Mouse (Mus musculus): ENCODE data around the gene Anxa1. TPM values are rescaled to one million over a fixed set of nuclear protein-coding genes. Genes with fewer than 3 reads are reported as not detected.

The Anxa1 gene
- total and polyA plus RNA-seq, 2 experiments from 2014 or later = 17.4 to 52.2 TPM

- no peaks in the 10 kb centered on the region for H3K9me3 ChIP-seq (replicated peaks; ENCODE audit: control insufficient read depth, low read length)
- H3K4me1 ChIP-seq (ENCODE audit: control insufficient read depth, insufficient read depth) = no peaks in the 10 kb centered on the region
- TF ChIP-seq CTCF (IDR thresholded peaks at IDR 0.05; ENCODE audit: low read depth) (no peak), EP300 (IDR thresholded peaks at IDR 0.05; ENCODE audit: low read depth) (no peak)
- no peaks in the 10 kb centered on the region for H3K27me3 ChIP-seq (ENCODE audit: control insufficient read depth, insufficient read depth, low read length)
- H3K4me3 ChIP-seq (ENCODE audit: low read depth, low read length) = no peak overlapping the region
- peak overlapping the region; percentile 16; the same call in 1 of the 2 replicates for H3K27ac ChIP-seq (ENCODE audit: low read depth)
- no peaks in the 10 kb centered on the region for H3K36me3 ChIP-seq (replicated peaks; ENCODE audit: control insufficient read depth, insufficient read depth, low read length)
- no peak overlapping the region for H3K9ac ChIP-seq (replicated peaks; ENCODE audit: low read depth, low read length)
- DNase-seq (ENCODE audit: low spot score) (peak; percentile 22), ATAC-seq (ENCODE audit: insufficient read depth, low read depth) (peak; percentile 36; the same call in 1 of the 2 replicates)
- WGBS = 41% methylated on average over 6 of the region's 6 CpGs
- no peak overlapping the region for H3K4me2 ChIP-seq (ENCODE audit: low read depth, low read length)
These were observed 3.0 kb upstream of the Anxa1 start for GRCm38 (mm10) chr19:20393556-20394274.

DNA sequence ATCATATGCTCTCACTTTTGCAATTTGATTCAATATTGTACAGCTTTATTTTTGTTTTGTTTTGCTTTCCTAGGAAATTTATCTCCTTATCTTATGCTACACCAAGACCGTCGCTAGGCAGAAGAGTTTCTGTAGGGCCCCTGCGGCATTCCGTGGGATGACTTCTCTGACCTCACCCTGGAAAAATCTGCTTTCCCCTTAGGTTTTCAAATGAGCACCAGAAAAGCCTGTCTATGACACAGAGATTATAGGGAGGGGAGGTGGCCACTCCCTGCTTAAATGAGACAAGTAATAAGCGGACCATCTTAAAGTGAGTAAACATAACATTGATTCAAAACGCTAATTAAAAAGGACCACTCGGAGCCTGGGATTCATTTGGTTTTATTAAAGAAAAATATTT, 1.0 kb downstream of the Anxa1 start:
- no peaks in the 10 kb centered on the region for H3K9me3 ChIP-seq (replicated peaks; ENCODE audit: control insufficient read depth, low read length)
- peak overlapping the region; percentile 50 for H3K4me2 ChIP-seq (ENCODE audit: low read depth, low read length)
- peak overlapping the region; percentile 35 for H3K4me3 ChIP-seq (ENCODE audit: low read depth, low read length)
- DNase-seq (ENCODE audit: low spot score) = no peak
- peak overlapping the region; percentile 53 for H3K27ac ChIP-seq (ENCODE audit: low read depth)
- H3K27me3 ChIP-seq (ENCODE audit: control insufficient read depth, insufficient read depth, low read length) = no peaks in the 10 kb centered on the region
- H3K36me3 ChIP-seq (replicated peaks; ENCODE audit: control insufficient read depth, insufficient read depth, low read length) = no peaks in the 10 kb centered on the region
- no peak for TF ChIP-seq EP300 (IDR thresholded peaks at IDR 0.05; ENCODE audit: low read depth)
- TF ChIP-seq CTCF (IDR thresholded peaks at IDR 0.05; ENCODE audit: low read depth) = no peak
- H3K9ac ChIP-seq (replicated peaks; ENCODE audit: low read depth, low read length) = no peak overlapping the region
- ATAC-seq (ENCODE audit: insufficient read depth, low read depth) = no peak
- H3K4me1 ChIP-seq (ENCODE audit: control insufficient read depth, insufficient read depth) = no peaks in the 10 kb centered on the region
- WGBS = 38% methylated on average over 7 of the region's 7 CpGs

DNA sequence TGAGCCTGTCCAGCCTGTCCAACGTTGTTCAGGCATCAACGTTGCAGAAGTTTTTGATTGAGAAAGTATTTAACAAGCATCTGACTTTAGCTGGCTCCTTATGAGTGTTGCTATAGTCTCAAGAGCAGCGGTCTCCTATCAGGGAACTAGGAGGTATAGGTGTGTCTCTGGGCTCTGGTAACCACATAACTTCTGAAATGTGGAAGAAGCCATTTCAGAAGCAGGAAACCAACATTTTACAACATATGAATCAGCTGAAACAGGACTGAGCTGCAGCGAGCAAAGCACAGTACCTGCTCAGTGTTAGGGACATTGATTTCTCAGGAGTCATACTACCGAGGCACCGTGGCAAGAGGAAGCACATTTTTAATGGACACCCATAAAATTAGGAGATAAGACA, 1.5 kb downstream of the Anxa1 start:
- DNase-seq (ENCODE audit: low spot score) (no peak), ATAC-seq (ENCODE audit: insufficient read depth, low read depth) (no peak)
- Histone ChIP-seq H3K4me3 (ENCODE audit: low read depth, low read length) (peak overlapping the region; percentile 35), H3K9ac (replicated peaks; ENCODE audit: low read depth, low read length) (no peak overlapping the region), H3K27me3 (ENCODE audit: control insufficient read depth, insufficient read depth, low read length) (no peaks in the 10 kb centered on the region), H3K4me1 (ENCODE audit: control insufficient read depth, insufficient read depth) (no peaks in the 10 kb centered on the region), H3K27ac (ENCODE audit: low read depth) (no peak overlapping the region), H3K4me2 (ENCODE audit: low read depth, low read length) (peak overlapping the region; percentile 50), H3K36me3 (replicated peaks; ENCODE audit: control insufficient read depth, insufficient read depth, low read length) (no peaks in the 10 kb centered on the region), H3K9me3 (replicated peaks; ENCODE audit: control insufficient read depth, low read length) (no peaks in the 10 kb centered on the region)
- TF ChIP-seq EP300 (IDR thresholded peaks at IDR 0.05; ENCODE audit: low read depth) (no peak), CTCF (IDR thresholded peaks at IDR 0.05; ENCODE audit: low read depth) (no peak)
- 56% methylated on average over 6 of the region's 6 CpGs for WGBS

GRCm38 (mm10) chr19:20388276-20388675, 2.5 kb downstream of the Anxa1 start:
- no peak for TF ChIP-seq CTCF (IDR thresholded peaks at IDR 0.05; ENCODE audit: low read depth)
- no peak for TF ChIP-seq EP300 (IDR thresholded peaks at IDR 0.05; ENCODE audit: low read depth)
- H3K36me3 ChIP-seq (replicated peaks; ENCODE audit: control insufficient read depth, insufficient read depth, low read length) = 0 out of 2 replicates have a peak, but pooled peaks cover 3% of the 10 kb centered on the region
- no peak for DNase-seq (ENCODE audit: low spot score)
- 72% methylated on average over 6 of the region's 6 CpGs for WGBS
- H3K4me3 ChIP-seq (ENCODE audit: low read depth, low read length) = no peak overlapping the region
- H3K27ac ChIP-seq (ENCODE audit: low read depth) = no peak overlapping the region
- ATAC-seq (ENCODE audit: insufficient read depth, low read depth) = no peak
- no peak overlapping the region for H3K4me2 ChIP-seq (ENCODE audit: low read depth, low read length)
- no peak overlapping the region for H3K9ac ChIP-seq (replicated peaks; ENCODE audit: low read depth, low read length)
- H3K9me3 ChIP-seq (replicated peaks; ENCODE audit: control insufficient read depth, low read length) = no peaks in the 10 kb centered on the region
- no peaks in the 10 kb centered on the region for H3K4me1 ChIP-seq (ENCODE audit: control insufficient read depth, insufficient read depth)
- H3K27me3 ChIP-seq (ENCODE audit: control insufficient read depth, insufficient read depth, low read length) = no peaks in the 10 kb centered on the region

- 0 out of 2 replicates have a peak, but pooled peaks cover 5% of the 10 kb centered on the region for H3K36me3 ChIP-seq (replicated peaks; ENCODE audit: control insufficient read depth, insufficient read depth, low read length)
- H3K9ac ChIP-seq (replicated peaks; ENCODE audit: low read depth, low read length) = no peak overlapping the region
- DNase-seq (ENCODE audit: low spot score) (no peak), ATAC-seq (ENCODE audit: insufficient read depth, low read depth) (no peak)
- H3K4me1 ChIP-seq (ENCODE audit: control insufficient read depth, insufficient read depth) = no peaks in the 10 kb centered on the region
- TF ChIP-seq CTCF (IDR thresholded peaks at IDR 0.05; ENCODE audit: low read depth) (no peak), EP300 (IDR thresholded peaks at IDR 0.05; ENCODE audit: low read depth) (no peak)
- H3K27me3 ChIP-seq (ENCODE audit: control insufficient read depth, insufficient read depth, low read length) = no peaks in the 10 kb centered on the region
- H3K4me3 ChIP-seq (ENCODE audit: low read depth, low read length) = no peak overlapping the region
- 62% methylated on average over 2 of the region's 2 CpGs for WGBS
- H3K9me3 ChIP-seq (replicated peaks; ENCODE audit: control insufficient read depth, low read length) = no peaks in the 10 kb centered on the region
- no peak overlapping the region for H3K4me2 ChIP-seq (ENCODE audit: low read depth, low read length)
- no peak overlapping the region for H3K27ac ChIP-seq (ENCODE audit: low read depth)
These were observed 4.4 kb downstream of the Anxa1 start for GRCm38 (mm10) chr19:20386296-20386695.

GRCm38 (mm10) chr19:20385645-20386044, 5.1 kb downstream of the Anxa1 start:
- Histone ChIP-seq H3K36me3 (replicated peaks; ENCODE audit: control insufficient read depth, insufficient read depth, low read length) (0 out of 2 replicates have a peak, but pooled peaks cover 9% of the 10 kb centered on the region), H3K4me2 (ENCODE audit: low read depth, low read length) (no peak overlapping the region), H3K9ac (replicated peaks; ENCODE audit: low read depth, low read length) (no peak overlapping the region), H3K9me3 (replicated peaks; ENCODE audit: control insufficient read depth, low read length) (no peaks in the 10 kb centered on the region), H3K27me3 (ENCODE audit: control insufficient read depth, insufficient read depth, low read length) (no peaks in the 10 kb centered on the region), H3K4me1 (ENCODE audit: control insufficient read depth, insufficient read depth) (no peaks in the 10 kb centered on the region), H3K27ac (ENCODE audit: low read depth) (no peak overlapping the region), H3K4me3 (ENCODE audit: low read depth, low read length) (no peak overlapping the region)
- TF ChIP-seq CTCF (IDR thresholded peaks at IDR 0.05; ENCODE audit: low read depth) (no peak), EP300 (IDR thresholded peaks at IDR 0.05; ENCODE audit: low read depth) (no peak)
- ATAC-seq (ENCODE audit: insufficient read depth, low read depth) (no peak), DNase-seq (ENCODE audit: low spot score) (no peak)
- 72% methylated on average over 6 of the region's 6 CpGs for WGBS
